Mouse (Mus musculus): ENCODE measurements around the gene Ddx19b.
"Not testable (repeated sequence)": the region's sequence is repeated elsewhere in the genome, so short reads cannot be mapped to it uniquely, and the experiment has no call there.

Gene Ddx19b

DNA sequence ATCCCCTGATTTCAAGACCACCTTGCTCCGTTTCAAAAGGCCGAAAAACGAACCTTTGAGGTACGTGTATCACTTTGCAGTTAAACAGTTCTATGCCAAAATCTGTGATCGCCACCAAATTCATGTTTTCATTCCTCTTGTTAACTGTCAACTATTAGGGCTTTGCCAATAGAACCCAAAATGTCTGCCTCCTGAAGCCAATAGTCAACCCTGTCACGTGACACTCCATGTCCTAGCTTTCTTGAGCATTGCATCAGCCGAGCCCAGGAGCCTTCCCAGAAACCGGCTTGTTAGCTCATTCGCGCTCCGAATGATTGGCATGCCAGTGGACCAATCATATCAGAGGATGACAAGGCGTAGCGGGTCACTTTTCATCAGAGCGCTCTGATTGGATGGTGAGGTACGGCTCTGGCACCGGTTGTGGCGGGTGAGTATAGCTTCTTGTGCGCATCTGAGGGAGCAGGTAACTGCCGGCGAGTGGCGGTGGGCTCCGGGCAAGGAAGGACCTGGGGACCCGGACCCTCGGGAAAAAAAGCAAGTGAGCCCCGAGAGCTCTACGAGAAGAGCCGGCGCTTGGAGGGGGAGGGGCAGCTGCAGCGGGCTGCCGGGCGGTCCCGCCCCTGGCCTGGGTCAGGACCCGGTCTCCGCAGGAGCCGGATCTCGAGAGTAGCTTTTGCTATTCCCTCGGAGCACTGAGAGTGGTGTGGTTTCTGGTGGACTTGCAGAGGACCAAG lies 2.1 kb upstream of the Ddx19b start:
- peak; percentile 89 for DNase-seq (ENCODE audit: low spot score)

DNA sequence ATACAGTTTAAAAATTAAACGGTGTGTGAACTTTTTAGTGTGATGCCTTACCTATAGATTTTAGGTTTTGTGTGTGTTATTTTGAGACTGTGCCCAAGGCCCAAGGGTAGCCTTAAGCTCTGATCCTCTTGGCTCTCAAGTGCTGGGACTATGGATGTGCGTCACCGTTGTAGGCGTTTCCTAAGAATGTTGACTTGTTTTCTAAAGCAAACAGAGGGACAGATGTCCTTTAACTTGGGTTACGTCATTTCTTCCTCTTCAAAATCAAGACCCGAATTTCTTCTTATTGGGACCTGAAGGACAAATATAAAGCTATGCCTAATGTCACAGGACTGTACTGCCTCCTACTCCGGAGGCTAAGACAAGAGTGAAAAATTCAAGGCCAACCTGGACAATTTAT lies 1.4 kb upstream of the Ddx19b start, which contains the start of gene Aars:
TSS of gene Aars (plus strand) at position 229 of the 400 bp plus-strand sequence.
- DNase-seq (ENCODE audit: low spot score): no peak

DNA sequence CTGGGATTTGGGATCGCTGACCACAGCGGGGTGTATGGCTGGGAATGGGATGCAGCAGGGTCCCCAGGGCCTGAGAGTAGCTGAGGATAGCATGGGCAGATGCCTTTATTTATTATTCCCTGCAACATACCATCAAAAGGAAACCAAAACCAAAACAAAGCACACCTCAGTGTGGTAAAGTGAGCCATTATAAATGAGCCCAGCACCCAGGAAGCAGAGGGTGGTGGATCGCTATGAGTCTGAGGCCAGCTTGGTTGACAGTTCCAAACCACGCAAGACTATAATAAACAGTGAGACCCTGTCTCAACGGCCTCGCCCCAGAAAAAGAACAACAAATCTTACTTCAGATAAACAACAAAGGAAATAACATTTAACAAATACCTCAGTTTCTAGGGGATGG lies 1.5 kb downstream of the Ddx19b start:
- DNase-seq (ENCODE audit: low spot score): no peak

DNA sequence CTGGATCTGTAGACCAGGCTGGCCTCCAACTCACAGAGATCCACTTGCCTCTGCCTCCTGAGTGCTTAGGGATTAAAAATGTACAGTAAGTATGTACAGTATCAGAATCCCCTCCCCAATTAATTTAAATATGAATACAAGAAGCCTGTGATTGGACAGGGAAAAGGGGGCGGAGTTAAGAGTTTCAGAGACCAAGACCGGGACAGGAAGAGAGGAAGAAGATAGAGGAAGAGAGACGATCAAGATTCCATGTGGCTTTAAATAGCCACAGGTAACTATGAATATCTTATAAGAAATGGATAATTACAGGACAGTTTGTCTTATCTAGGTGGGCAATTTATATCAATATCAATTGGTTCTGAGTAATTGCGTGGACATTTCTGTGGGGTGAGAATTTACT lies 2.0 kb downstream of the Ddx19b start:
- no peak for DNase-seq (ENCODE audit: low spot score)

DNA sequence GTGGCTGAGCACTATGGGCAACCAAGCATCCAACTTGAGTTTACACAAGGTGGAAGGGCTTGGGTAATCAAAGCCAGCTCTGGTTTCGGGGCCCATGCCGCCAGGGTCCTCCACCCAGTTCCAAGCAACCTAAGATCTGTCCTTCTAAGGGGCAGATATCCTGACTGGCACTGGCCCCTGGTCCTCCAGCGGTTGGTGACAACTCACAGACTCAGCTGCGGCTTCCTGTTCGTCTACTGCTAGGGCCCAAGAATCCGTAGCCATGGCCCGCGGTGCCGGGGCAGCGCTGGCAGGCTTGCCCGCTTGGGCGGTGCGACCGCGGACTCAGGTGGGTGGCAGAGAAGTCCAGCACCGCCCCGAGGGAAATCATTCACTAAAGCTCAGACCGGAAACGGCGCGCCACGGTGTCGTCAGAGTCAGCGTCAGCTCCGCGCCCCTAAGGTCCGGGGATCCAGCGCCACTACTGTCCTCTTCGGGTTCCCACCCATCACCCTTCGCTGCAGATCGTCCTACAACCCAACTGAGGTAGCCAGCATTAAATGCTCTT lies 4.1 kb downstream of the Ddx19b start:
- peak; percentile 53 for DNase-seq (ENCODE audit: low spot score)

DNA sequence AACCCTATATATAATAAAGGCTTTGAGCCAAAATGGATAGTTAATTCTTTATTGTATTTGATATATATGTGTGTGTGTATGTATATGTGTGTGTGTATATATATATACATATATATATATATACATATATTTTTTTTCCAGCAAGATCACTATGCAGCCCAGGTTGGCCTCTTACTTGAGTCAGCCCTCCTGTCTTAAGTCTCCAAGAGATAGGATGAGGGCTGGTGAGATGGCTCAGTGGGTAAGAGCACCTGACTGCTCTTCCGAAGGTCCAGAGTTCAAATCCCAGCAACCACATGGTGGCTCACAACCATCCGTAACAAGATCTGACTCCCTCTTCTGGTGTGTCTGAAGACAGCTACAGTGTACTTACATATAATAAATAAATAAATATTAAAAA lies 4.9 kb downstream of the Ddx19b start:
- DNase-seq (ENCODE audit: low spot score): not testable (repeated sequence)

DNA sequence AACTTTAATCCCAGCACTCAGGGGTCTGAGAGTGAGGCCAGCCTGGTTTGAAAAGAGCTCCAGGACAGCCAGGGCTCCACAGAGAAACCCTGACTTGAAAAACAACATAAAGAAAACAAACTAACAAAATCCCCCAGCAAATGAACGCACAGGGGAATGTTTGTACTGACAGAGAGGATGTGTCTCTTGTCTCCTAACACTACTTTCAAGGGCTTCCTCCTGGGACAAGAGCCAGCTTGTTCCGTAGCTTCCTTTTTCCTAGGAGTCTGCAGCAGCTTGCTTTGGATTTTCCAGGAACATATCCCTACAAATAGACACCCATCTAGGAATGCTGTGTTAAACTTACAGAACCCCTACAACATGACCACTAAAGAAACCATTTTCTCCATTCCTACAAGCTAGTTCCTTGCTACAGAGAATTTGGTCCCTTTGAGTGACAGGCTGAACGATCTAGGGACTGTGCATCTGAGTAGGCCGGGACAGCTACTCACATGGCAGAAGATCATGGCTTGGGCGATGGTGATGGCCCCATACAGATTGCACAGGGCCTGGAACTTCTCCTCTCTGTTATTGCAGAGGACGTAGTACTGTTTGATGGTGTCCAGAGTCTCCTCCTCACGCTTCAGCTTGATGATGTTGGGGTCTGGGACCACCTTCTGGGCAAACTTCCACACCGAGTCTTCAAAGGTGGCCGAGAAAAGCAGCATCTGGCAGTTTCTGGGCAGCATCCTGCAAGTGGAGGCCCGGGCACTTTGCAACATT lies 21.1 kb downstream of the Ddx19b start:
- DNase-seq (ENCODE audit: low spot score): not testable (repeated sequence)

DNA sequence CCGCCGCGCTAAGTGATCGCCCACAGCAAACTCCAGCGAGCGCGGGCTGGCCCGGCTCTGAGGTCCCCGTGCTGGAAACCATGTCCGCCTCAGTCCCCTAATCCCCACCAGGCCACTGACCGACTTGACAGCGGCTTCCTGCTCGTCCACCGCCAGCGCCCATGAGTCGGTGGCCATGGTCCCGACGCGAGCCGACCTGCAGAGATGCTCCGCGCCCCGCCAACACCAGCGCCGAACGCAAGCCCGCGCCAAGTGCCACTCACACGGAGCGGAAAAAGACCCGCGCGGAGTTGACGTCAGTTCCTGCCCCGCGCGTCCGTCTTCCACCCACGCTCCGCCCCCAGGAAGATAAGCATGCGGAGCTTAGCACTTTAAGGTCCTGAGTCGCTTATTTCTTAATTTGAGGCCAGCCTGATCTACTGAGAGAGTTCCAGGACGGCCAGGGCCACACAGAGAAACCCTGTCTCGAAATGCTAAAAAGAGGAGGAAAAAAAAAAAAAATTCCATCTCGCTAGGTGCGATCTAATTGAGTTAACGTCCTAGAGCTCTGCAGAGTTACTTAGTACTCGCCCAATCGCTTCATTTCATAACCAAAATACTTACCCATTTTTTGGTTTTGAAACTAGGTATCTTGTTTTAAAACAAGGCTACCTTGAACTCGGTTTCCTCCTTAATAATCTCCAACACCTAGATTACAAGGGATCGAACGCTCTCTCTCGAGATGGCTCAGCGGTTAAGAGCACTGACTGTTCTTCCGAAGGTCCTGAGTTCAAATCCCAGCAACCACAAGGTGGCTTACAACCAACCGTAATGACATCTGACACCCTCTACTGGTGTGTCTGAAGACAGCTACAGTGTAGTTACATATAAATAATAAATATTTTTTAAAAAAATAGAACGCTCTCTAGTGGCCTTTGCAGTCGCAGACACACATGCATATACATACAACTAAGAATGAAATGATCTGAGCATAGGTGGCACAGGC lies 33.7 kb downstream of the Ddx19b start, which contains the start of gene Ddx19a:
TSS of gene Ddx19a (minus strand) at position 254 of the 985 bp plus-strand sequence.
- peak; percentile 41 for DNase-seq (ENCODE audit: low spot score)

DNA sequence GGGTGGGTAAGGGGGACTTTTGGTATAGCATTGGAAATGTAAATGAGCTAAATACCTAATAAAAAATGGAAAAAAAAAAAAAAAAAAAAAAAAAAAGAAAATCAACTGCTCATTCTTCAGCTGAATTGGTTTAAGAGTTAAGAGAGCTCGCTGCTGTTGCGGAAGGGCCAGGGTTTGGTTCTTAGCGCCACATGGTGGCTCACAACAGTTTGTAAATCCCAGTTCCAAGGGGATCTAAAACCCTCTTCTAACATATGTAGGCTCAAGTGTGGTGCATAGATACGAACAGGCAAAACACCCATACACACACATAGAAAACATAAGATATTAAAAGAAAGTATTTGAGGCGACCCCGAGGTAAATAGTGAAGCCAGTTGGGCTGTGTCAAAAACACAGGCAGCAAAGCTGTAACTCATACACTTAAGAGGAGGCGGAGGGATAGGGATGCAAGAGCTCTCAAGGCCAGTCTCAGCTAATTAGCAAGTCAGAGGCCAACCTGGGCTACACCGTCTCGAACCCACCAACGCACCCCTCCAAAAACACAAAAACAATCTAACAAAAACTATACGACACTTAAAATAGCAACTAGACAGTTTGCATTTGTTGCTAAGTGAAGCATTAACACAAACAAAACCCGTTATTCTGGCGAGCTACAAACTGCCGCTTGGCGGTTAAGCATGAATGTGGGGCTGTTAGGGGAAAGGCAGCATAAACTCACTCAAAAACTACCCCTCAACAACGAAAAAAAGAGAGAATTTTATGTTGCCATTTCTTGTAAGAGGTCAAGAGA lies 34.7 kb downstream of the Ddx19b start:
- no peak for DNase-seq (ENCODE audit: low spot score)

DNA sequence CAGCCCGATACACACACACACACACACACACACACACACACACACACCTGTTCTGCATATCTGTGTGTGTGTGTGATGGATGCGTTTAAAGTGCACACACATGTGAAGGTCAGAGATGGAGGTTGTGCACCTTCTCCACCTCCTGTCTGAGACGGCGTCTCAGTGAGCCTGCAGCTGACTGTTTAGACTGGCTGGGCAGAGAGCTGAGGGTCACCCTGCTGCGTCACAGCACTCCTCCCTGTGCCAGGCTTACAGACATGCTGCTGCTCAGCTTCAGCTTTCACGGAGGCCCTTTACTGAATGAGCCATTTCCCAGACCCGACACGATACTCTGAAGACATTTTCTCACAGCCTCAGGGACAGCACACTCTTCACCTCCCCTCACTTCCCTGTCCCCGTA lies 41.5 kb downstream of the Ddx19b start:
- no peak for DNase-seq (ENCODE audit: low spot score)

DNA sequence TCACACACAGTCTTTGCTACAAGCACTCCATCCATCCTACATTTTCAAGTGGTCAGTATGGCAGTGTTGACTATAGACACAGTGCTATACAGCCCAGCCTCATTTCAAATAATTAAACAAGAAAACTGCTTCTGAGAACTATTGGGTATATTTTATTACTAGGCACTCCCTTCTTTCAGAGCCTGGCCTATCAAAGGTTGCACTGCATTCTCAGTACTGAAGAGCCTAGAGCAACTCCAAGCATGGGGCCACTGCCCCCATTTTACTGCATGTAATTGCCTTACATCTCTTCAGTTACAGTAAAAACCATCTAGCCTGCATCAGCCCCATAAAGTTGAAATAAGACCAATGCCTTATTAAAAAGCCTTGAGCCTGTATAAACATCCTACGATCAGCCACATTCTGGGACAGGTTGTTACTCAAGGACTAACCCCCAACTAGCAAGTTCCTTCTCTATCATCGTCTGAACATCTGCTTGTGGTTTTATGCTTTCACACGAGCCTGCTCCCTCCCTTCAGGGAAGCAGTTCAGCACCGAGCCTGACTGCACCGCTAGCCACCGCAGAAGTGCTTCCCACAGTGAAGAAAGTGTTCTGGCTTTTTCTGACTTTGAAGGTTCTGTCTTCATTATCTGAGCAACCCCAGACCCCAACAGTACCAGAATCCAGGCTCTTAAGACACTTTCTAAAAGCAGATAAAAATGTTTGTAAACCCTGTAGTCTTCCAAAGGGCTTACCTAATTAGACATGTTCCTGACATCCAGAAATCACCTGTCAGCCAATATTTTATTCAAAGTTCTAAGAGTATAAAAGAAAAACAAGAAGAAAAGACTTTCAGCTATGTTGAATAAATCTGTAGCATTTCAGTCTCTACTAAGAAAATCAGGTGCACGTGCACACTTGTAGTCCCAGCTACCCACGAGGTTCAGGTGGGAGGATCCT lies 43.5 kb downstream of the Ddx19b start:
- DNase-seq (ENCODE audit: low spot score): no peak

DNA sequence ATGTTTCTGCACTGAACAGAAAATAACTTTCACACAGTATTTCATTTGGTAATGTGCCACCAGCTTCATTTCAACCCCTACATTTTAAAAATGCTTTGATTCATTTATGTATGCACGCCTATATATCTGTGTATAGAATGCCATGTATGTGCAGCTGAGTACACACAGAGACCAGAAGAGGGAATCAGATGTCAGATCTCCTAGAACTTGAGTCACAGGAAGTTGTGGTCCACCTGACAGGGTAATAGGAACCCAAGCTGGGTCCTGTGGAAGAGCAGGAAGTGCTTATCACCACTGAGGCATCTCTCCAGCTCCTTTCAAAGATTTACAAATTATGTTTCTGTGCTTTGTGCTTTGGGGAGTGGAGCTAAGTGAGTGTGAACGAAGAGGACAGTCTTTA lies 50.2 kb downstream of the Ddx19b start:
- DNase-seq (ENCODE audit: low spot score): no peak

DNA sequence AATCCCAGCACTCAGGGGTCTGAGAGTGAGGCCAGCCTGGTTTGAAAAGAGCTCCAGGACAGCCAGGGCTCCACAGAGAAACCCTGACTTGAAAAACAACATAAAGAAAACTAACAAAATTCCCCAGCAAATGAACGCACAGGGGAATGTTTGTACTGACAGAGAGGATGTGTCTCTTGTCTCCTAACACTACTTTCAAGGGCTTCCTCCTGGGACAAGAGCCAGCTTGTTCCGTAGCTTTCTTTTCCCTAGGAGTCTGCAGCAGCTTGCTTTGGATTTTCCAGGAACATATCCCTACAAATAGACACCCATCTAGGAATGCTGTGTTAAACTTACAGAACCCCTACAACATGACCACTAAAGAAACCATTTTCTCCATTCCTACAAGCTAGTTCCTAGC lies 53.6 kb downstream of the Ddx19b start:
- not testable (repeated sequence) for DNase-seq (ENCODE audit: low spot score)

DNA sequence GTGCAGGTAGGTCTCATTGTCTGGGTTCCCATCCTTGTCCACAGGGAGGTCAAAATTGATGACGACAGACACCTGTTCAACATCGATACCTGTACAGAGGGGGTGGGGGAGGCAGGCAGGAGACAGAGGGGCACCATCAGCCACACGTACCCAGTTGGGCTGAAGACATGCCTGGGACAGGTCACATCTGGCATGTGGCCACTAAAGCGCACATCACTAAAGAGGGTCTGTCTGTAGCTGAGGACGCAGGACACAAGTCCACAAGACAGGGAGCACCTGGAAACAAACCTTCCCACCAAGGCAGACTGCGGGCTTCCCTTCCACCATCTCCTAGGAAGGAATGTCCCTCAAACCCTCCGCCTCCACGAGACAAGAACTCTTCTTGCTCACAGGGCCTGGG lies 55.0 kb downstream of the Ddx19b start:
- DNase-seq (ENCODE audit: low spot score): not testable (repeated sequence)

DNA sequence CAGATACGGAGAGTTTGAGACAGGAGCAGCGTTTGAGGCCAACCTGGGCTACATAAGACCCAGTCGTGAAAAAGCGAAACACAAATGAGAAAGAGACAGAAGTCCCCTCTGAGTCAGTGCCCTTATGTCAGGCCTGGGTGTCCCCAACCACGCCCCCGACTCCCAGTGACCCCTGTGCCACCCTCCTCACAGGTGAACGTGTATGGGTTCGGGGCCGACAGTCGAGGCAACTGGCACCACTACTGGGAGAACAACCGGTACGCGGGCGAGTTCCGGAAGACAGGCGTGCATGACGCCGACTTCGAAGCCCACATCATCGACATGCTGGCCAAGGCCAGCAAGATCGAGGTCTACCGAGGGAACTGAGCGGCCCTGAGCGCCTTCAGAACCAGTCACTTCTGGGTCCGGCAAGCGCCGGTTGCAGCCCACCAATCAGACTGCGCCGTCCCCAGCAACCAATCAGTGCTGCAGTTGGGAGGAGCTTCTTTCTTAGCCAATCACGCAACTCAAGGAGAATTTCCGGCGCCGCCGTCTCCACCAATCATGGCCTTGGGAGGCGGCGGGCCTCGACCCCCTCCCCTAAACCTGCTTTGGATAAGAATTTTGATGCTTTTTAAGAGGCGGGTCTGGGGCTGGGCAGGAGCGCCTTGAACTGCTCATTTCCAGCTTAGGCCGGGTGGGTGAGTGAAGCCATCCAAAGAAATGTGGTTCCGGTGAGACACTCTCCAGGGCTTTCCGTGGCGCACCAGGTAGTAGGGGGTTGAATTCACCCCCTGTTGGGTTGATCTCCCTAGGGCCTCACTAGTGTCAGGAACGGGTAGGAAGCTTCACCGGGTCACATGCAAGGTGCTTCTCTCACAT lies 61.4 kb downstream of the Ddx19b start:
- peak; percentile 47 for DNase-seq (ENCODE audit: low spot score)

DNA sequence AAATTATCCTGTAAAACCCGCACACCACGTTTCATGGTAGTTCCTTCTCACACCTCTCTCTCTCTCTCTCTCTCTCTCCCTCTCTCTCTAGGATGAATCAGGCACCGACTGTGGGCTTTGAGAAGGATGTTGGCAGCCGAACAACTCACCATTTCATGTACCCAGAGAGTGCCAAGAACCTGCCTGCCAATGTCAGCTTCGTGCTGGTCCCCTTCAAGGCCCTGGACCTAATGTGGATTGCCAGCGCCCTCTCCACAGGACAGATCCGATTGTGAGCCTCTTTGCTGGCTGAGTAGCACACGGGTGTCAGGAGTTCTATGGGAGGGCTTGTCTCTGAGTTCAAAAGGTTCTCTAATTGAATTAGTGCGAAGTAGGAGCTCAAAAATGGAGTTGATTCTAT lies 64.2 kb downstream of the Ddx19b start:
- no peak for DNase-seq (ENCODE audit: low spot score)

DNA sequence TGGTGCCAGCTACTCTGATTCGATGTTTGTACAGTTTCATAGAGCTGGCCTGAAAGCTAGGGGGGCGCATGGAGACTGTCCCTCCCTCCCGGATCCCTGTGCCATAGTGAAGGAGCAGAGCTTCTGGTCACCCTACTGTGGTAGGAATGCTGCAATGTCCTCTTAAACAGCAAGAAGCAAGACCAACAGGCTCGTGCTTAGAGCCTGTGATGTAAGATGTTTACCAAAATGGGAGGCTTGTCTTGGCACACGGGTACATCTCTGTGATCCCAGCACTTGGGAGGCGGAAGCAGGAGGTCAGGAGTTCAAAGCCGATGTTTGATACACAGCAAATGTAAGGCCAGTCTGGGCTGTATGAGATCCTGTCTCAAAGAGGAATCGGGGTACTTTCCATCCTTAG lies 65.0 kb downstream of the Ddx19b start:
- no peak for DNase-seq (ENCODE audit: low spot score)

DNA sequence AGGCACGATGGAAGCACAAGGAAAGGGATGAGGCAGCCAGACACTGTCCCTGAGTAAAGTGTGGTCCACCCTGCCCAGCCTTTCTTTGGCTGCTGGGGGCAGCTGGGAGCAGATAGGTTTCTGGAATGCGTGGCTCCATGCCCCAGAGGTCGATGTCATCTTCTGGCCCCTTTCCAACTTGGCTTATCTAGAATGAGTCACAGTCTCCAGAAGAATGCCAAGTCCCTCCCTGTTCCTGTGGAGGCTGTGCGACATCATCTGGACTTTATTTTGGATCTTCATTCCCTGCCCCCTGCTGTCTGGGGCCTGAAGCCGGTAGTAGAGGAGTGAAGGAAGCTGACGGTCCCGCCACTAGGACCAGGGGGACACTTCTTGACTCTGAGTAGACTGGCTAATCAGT lies 66.0 kb downstream of the Ddx19b start:
- DNase-seq (ENCODE audit: low spot score): no peak

DNA sequence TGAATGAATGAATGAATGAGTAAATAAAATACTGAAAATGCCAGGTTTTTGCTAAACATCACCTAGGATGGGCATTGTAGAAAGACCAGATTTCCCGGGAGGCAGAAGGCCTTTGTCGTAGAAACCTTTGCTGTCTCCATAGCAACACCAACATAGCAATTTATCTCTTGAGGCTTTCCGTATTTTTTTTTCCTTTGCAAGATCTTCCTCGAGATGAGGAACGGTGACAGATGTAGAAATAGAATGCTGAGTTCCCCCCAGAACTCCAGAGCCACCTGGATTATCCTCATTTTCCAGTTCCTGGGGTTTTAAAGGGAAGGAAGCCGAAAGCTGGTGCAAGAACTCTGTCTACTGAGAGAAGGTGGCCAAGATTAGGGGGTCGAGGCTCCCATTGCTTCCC lies 66.9 kb downstream of the Ddx19b start:
- DNase-seq (ENCODE audit: low spot score): no peak
